Mouse (Mus musculus): ENCODE measurements around the gene Fgf8.
A peak's percentile ranks its signal among the peaks of the same experiment; 100 is the strongest.

The Fgf8 gene

DNA sequence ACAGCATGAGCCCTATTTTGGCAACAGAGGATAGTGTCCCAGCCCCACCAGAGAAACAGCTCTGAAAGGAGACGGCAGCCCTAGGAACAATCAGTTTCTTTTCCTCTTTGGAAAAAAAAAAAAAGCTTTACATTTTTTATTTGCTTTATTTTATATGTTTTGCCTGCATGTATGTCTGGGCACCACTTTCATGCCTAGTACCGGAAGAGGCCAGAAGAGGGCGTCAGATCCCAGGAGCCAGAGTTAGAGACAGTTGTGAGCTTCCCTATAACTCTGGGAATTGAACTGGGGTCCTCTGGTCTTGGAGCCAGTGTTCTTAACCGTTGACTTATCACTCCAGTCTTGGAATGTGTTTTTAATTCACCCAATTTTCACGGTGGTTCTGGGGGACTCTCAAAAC, 20.5 kb downstream of the Fgf8 start:
- no peak for DNase-seq

DNA sequence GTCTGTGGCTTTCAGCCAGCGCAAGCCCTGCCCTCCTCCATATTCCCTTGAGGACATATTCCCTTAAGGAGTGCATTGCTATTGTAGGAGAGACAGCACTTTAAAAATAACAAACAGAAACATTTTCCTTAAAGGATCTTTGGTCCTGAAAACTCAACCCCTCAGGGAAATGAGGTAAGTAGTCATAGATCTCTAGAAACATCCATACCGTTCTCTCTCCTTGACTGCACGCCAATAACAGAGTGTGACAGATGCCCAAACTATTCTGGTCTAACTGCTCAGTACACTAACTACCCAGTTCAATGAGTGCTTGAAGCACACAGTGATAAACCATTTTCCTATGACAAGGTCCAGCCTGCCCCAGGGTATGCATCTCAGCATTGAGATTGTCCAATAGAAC, 24.4 kb downstream of the Fgf8 start:
- no peak for DNase-seq

DNA sequence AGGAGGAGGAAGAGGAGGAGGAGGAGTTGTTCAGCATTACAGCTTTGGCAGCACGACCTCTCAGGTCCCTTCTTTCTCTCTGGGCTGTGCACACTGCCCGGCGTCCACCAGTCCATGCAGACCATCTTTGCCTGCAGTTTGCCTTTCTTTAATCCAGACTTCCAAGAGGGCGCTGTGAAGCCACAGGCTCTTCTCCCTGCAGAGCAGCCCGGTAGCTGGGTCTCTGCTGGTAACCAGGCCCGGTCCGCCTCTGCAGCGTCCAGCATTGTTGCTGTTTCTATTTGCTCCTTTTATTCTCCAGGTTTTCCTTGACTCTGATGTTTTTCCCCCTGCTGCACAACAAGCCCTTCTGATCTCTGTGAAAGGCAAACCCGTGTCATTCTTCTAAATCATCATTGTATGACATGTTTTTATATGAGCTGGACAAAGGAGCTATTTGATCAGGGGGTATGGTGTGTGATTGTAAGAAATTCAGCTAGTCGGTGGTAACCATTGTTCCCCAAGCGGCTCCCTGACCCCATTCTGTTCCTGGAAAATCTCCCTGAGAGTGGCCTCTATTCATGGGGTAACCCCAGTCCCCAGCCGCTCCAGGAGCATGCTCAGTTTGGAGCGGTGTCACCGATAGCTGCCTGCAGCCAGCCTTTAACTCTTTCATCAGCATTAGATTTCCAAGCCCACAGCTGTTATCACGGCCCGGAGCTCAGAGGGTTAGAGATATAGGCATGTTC, 25.1 kb downstream of the Fgf8 start:
- peak; percentile 59 for DNase-seq

DNA sequence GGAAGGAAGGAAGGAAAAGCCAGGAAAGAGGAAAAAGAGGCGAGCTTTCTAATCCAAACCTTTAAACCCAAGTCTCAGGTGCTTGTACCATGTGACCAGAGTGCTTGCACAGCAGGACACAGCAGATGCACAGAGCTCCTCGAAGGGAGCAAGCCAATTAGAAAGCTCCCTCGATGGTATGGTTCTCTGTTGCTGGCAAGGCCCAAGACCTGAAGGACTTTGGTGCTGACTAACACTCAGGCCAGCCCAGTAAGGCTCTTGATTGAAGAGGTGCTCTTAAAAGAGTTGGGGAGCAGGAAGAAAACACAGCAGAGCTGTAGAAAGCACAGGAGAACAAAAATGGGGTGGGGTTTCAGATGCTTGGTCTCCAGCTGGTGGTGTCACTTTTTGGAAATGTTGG, 34.0 kb downstream of the Fgf8 start:
- DNase-seq = no peak

DNA sequence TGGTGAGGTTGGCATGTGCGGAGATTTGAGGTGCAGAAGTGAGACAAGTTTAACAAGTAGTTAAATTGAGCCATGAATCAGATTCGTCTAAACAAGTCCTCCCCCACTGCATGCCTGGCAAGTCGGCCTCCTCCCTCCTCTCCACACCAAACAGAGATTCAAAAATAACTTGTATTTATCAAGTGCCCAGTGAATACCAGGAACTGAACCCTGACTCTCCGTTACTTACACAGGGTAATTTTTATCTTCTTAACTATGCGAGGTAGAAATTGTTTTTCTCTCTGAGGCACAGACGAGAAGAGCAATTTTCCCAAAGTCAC, 46.5 kb downstream of the Fgf8 start:
- DNase-seq = no peak

DNA sequence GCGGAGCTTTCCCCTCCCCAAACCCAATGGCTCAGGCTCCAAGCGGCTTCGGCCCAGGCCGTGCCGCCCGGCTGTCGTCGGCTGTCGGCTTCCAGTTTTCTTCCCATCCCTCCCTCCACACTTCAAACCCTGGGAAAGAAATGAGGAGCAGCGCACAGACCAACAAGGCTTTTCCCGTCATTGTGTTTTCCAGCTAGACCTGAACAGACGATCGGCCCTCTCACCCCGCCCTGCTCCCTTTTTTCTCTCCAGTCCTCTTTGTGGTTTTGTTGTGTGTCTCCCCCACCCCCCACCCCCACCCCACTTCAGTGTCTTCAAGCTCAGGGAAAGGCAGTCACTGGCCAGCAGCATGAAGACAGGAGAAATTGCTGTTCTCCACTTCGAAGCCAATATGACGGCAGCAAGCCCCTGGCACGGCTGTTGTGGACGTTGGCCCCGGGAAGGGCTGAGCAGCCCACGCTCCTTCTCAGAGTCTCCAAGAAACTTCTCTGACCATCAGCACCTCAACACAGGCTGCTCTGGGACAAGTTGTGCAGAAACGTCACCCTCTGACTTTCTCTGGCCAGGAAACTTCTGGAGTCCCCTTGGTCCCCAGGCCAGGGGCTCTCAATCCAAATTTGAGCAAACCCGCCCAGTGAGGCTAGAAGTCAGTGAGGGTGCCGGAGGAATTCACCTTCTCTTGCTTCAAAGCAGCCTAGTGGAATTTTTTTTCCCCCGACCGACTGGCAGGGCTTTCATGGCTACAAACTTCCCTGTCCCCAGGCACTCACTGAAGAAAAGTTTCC, 47.0 kb downstream of the Fgf8 start:
- DNase-seq = no peak

DNA sequence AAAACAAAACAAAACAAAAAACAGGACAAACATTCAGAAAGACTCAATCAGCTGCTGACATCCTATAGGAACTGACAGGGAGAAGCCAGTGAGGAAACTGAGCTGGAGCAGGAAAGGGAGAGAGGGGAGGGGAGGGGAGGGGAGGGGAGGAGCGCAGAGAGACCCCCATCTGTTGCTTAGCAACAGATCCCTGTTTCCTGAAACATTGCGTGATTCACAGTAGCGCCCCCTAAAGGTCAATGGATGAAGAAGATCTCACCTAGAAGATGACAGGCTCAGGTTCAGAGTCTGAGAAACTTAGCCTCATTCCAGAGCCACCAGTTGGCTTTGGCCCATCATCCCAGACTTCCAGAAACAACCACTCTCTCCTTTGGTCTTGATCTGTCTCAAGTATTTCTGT, 48.7 kb downstream of the Fgf8 start:
- DNase-seq = no peak

DNA sequence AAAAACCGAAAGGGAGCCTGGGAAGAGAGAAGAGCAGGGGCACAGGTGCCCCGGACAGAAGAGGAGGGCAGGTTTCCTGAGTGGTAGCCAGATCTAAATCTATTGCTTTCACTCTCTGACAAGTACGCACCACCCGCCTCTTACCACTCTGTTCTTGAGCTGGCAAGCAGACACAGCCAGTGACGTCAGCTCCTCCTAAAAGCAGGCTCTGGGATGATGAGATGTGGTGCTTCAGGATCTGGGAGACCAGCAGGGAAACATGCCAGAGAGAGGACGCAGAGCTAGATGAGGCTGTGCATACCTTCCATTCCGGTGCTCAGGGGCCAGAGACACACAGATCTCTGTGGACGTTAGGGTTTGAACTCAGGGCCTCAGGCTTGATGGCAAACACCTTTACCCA, 50.5 kb downstream of the Fgf8 start:
- no peak for DNase-seq

DNA sequence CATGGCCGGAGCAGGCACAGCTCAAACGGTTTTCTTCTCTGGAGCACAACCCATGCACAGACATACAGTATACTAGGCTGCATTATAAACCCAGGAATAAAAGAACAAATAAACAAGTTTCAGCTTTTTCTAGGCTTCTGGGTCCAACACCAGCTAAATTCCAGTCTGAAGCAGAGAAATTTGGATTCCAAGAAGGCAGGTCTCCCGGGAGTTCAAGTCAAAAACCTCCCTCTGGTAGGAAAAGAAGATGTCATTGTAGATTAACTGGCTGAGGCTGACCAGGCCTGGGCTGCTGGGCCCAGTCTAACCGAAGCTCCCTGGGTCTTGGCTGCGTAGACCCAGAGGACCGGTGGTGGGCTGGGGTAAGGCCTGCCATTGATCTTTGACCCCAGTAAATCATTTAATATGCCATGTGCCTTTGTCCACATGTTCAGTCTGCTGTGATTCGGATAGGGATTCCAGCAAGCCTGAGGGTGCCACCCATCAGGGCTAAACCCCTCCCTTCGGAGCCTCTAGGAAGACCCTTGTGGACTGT, 51.6 kb downstream of the Fgf8 start:
- no peak for DNase-seq

DNA sequence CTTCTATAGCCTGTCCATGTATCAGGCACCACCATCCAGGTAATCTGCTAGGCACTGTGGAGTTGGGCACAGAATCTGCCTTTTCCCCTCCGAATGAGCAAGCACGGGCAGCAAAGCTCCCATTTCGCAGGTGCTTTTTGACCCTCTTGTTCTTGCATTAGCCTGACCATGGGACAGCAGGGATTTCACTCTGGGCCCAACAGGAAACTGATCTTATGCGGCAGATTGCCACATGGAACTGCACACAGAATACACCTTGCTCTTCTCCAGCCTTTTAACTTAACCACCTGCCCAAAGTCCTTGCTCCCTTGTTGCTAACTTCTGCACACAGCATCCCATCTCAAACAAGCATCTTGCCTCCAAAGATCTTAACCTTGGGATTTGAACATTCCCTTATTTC, 55.7 kb downstream of the Fgf8 start:
- no peak for DNase-seq

Data from cerebellum, adult 11-12 months (tissue).